Comparison of ENCODE assay signal across 8 mouse cellular contexts in the genomic region with DNA sequence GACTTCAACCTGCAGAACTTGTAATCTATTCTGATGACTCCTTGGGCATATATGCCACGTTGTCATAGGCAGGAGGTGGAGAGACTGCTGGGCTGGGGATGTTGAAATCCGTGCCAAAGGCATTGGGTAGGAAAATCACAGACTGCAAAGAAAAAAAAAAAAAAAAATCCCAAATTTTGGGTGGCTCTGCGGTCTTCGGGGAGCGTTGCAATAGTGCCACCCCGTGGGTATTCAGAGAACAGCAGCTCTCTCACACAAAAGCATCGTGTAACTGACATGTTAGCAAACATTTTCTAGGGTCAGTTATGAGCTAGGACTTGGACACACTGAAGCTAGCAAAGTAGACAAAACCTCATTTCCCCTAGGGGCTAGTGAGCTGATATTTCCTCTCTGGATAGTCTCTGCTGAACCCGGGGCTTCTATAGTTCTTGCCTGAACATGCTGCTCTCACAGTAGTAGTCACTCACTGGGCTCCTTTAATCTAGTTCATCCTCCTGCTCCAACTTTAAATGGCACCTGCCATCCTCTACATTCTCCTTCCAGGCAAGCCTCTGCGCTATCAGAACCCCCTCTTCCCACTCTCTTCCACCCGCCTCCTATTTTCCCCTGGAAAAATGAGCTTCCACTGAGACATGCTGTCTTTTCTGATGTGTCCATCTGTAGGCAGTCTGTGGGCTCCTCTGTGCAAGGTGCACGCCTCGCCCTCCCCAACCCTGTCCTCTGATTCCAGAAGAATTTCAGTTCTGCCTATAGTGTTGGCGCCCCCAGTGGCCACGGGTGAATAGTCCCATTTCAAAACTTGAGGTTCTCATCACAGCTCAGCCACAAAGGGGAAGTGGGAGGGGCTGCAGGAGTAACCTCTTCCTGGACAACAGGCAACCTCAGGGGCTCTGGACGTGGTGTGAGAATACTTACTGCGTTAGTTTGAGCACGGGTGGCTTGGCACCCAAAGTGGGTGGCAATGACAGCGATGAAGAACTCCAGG. TPM values are rescaled to one million over a fixed set of nuclear protein-coding genes. Genes with fewer than 3 reads are reported as not detected.
A peak's percentile ranks its signal among the peaks of the same experiment; 100 is the strongest.
DNase-seq lines count a peak whose midpoint lies in the region; ATAC-seq and TF ChIP-seq lines count a peak whose summit lies in the region.

No protein-coding gene starts in this region.

- WGBS in hindbrain, postnatal 0 days: 11% methylated on average over 18 of the region's 18 CpGs

- no peaks in the 10 kb centered on the region for H3K36me3 ChIP-seq in hindbrain, postnatal 0 days (ENCODE audit: insufficient read depth, low read length)

- no peak overlapping the region for H3K4me3 ChIP-seq in hindbrain, postnatal 0 days (ENCODE audit: low read length)

- no peaks in the 10 kb centered on the region for H3K4me1 ChIP-seq in hindbrain, postnatal 0 days (ENCODE audit: insufficient read depth, low read length)

- no peaks in the 10 kb centered on the region for H3K27me3 ChIP-seq in hindbrain, postnatal 0 days (ENCODE audit: insufficient read depth, low read length)

- DNase-seq in T-cell, adult 2 months (ENCODE audit: low spot score): peak; percentile 90
- peak; percentile 63 to 76 for DNase-seq in cerebellum, postnatal 4 days (ENCODE audit: low spot score in 2 of 2)
- DNase-seq in gastrocnemius, adult 8-10 months (ENCODE audit: low spot score in 2 of 2): peak; percentile 46 to 65
- DNase-seq in hindbrain, postnatal 0 days (ENCODE audit: low spot score): peak; percentile 76
- peak; percentile 75 to 76 for DNase-seq in left cerebral cortex, adult 18-20 months (ENCODE audit: low spot score in 2 of 2)
- DNase-seq in lung, postnatal 4 days: peak; percentile 86 to 90
- peak; percentile 84 for DNase-seq in retina, postnatal 1 day
- DNase-seq in thymus, postnatal 36 days: peak; percentile 91 to 92

- H3K9ac ChIP-seq in hindbrain, postnatal 0 days (replicated peaks; ENCODE audit: low read length): no peak overlapping the region

- peak; percentile 81 for TF ChIP-seq CTCF in hindbrain, postnatal 0 days (IDR thresholded peaks at IDR 0.05; ENCODE audit: low read depth)

- H3K27ac ChIP-seq in hindbrain, postnatal 0 days: no peak overlapping the region

- peak overlapping the region; percentile 33 for H3K4me2 ChIP-seq in hindbrain, postnatal 0 days (ENCODE audit: low read depth, low read length)

- no peaks in the 10 kb centered on the region for H3K9me3 ChIP-seq in hindbrain, postnatal 0 days (ENCODE audit: low read length)

- peak; percentile 65 for ATAC-seq in hindbrain, postnatal 0 days

RNA-seq across cellular contexts. Expression of a gene that starts 5.0 kb away (rescaled TPM):
- total RNA-seq in gastrocnemius, adult 8-10 months (2022): not detected
- total RNA-seq in hindbrain, postnatal 0 days (2014; rRNA removed): not detected in 2 replicates
- polyA plus RNA-seq in hindbrain, postnatal 0 days (2015; fragmentation: Nextera tagmentation; extraction: Ambion mirVana): not detected in 2 replicates
- total RNA-seq in left cerebral cortex, adult 18-20 months (2021): not detected

RNA-seq across cellular contexts. Expression of a gene that starts 13.6 kb away (rescaled TPM):
- not detected for total RNA-seq in gastrocnemius, adult 8-10 months (2022)
- total RNA-seq in hindbrain, postnatal 0 days (2014; rRNA removed): not detected in 2 replicates
- not detected in 2 replicates for polyA plus RNA-seq in hindbrain, postnatal 0 days (2015; fragmentation: Nextera tagmentation; extraction: Ambion mirVana)
- not detected for total RNA-seq in left cerebral cortex, adult 18-20 months (2021)

RNA-seq across cellular contexts. Expression of a gene that starts 30.4 kb away (rescaled TPM):
- 10 to 100 TPM; 13.4 to 14.5 (median 13.9) TPM for total RNA-seq in gastrocnemius, adult 8-10 months (2022)
- 5.3 and 5.4 TPM in 2 replicates for total RNA-seq in hindbrain, postnatal 0 days (2014; rRNA removed)
- 14.2 and 15.1 TPM in 2 replicates for polyA plus RNA-seq in hindbrain, postnatal 0 days (2015; fragmentation: Nextera tagmentation; extraction: Ambion mirVana)
- 1 to 10 TPM; 6.7 to 7.9 TPM for total RNA-seq in left cerebral cortex, adult 18-20 months (2021)

RNA-seq across cellular contexts. Expression of a gene that starts 38.4 kb away (rescaled TPM):
- not detected for total RNA-seq in gastrocnemius, adult 8-10 months (2022)
- not detected in 2 replicates for total RNA-seq in hindbrain, postnatal 0 days (2014; rRNA removed)
- not detected in 2 replicates for polyA plus RNA-seq in hindbrain, postnatal 0 days (2015; fragmentation: Nextera tagmentation; extraction: Ambion mirVana)
- total RNA-seq in left cerebral cortex, adult 18-20 months (2021): not detected

RNA-seq across cellular contexts. Expression of a gene that starts 42.5 kb away (rescaled TPM):
- not detected for total RNA-seq in gastrocnemius, adult 8-10 months (2022)
- total RNA-seq in hindbrain, postnatal 0 days (2014; rRNA removed): 0.47 and 1.1 TPM in 2 replicates
- 0.11 and 0.16 TPM in 2 replicates for polyA plus RNA-seq in hindbrain, postnatal 0 days (2015; fragmentation: Nextera tagmentation; extraction: Ambion mirVana)
- total RNA-seq in left cerebral cortex, adult 18-20 months (2021): under 1 TPM in 1 of 2 experiments, not detected in 1; 0.23 TPM
